Mouse (Mus musculus): ENCODE measurements around the gene Hist1h4i. TPM values are rescaled to one million over a fixed set of nuclear protein-coding genes. Genes with fewer than 3 reads are reported as not detected.
A peak's percentile ranks its signal among the peaks of the same experiment; 100 is the strongest.

Gene Hist1h4i
- total and polyA plus RNA-seq, 3 experiments = 10.4 to 1,065 TPM; not detected in 1

GRCm38 (mm10) chr13:22033741-22034442 is 7.3 kb downstream of the Hist1h4i start:
- Histone ChIP-seq H3K4me1 (ENCODE audit: control insufficient read depth in 1 of 2, insufficient read depth in 2 of 2, low read length in 2 of 2) (peaks cover 0 to 4% of the 10 kb centered on the region in 2 experiments; a peak in 2 of 4 replicates), H3K79me2 (ENCODE audit: control insufficient read depth, insufficient read depth, low read length, poor library complexity) (no peaks in the 10 kb centered on the region; the same call in 1 of the 2 replicates), H3K9me3 (replicated peaks; ENCODE audit: insufficient read depth, low read length) (no peaks in the 10 kb centered on the region), H3K9ac (ENCODE audit: control insufficient read depth, low read depth, low read length, poor library complexity, severe bottlenecking) (peak overlapping the region; percentile 68), H3K4me3 (ENCODE audit: control insufficient read depth in 1 of 2, insufficient read depth in 1 of 2, low read depth in 2 of 2, low read length in 2 of 2) (peak overlapping the region; percentile 17 to 43; a peak in 3 of 4 replicates), H3K36me3 (ENCODE audit: control insufficient read depth in 1 of 2, insufficient read depth in 2 of 2, low read length in 2 of 2) (peaks cover 0 to 22% of the 10 kb centered on the region in 2 experiments; a peak in 2 of 4 replicates), H3K27ac (ENCODE audit: control insufficient read depth, low read depth, low read length) (peak overlapping the region; percentile 56; the same call in 1 of the 2 replicates), H3K27me3 (ENCODE audit: control insufficient read depth in 1 of 2, insufficient read depth in 2 of 2, low read length in 2 of 2) (no peaks in the 10 kb centered on the region)
- no peak for TF ChIP-seq NELFE (IDR thresholded peaks at IDR 0.05; ENCODE audit: low read depth, low read length)
- no peak for TF ChIP-seq SIN3A (IDR thresholded peaks at IDR 0.05; ENCODE audit: low read length)
- TF ChIP-seq MXI1 (IDR thresholded peaks at IDR 0.05; ENCODE audit: low read depth, low read length) = no peak
- TF ChIP-seq ETS1 (IDR thresholded peaks at IDR 0.05; ENCODE audit: low read depth, low read length) = no peak
- no peak for TF ChIP-seq GABPA (IDR thresholded peaks at IDR 0.05; ENCODE audit: low read depth, low read length)
- no peak for TF ChIP-seq MEF2A (IDR thresholded peaks at IDR 0.05; ENCODE audit: extremely low read depth, insufficient replicate concordance, low read depth, low read length, poor library complexity, severe bottlenecking)
- TF ChIP-seq POLR2AphosphoS5 (IDR thresholded peaks at IDR 0.05; ENCODE audit: borderline replicate concordance, low read depth, low read length) = no peak
- TF ChIP-seq E2F4 (IDR thresholded peaks at IDR 0.05; ENCODE audit: borderline replicate concordance, low read depth, low read length) = no peak
- no peak for TF ChIP-seq ZMIZ1 (IDR thresholded peaks at IDR 0.05; ENCODE audit: low read depth, low read length)
- TF ChIP-seq POLR2AphosphoS2 (IDR thresholded peaks at IDR 0.05; ENCODE audit: low read length) = no peak
- no peak for TF ChIP-seq NRF1 (IDR thresholded peaks at IDR 0.05; ENCODE audit: insufficient read depth, low read depth, low read length, poor library complexity, severe bottlenecking)
- no peak for TF ChIP-seq MYC (IDR thresholded peaks at IDR 0.05; ENCODE audit: low read depth, low read length)
- no peak for TF ChIP-seq TBP (IDR thresholded peaks at IDR 0.05; ENCODE audit: low read depth, low read length)
- no peak for TF ChIP-seq HCFC1 (IDR thresholded peaks at IDR 0.05; ENCODE audit: low read depth, low read length)
- TF ChIP-seq ZKSCAN1 (IDR thresholded peaks at IDR 0.05; ENCODE audit: low read depth, low read length) = no peak
- TF ChIP-seq MAX (IDR thresholded peaks at IDR 0.05; ENCODE audit: low read length) = no peak
- no peak for TF ChIP-seq USF1 (IDR thresholded peaks at IDR 0.05; ENCODE audit: low read depth, low read length)
- DNase-seq (ENCODE audit: low read depth, low spot score) = peak; percentile 75

- Histone ChIP-seq H3K36me3 (ENCODE audit: control insufficient read depth in 1 of 2, insufficient read depth in 2 of 2, low read length in 2 of 2) (peaks cover 0 to 7% of the 10 kb centered on the region in 2 experiments; a peak in 2 of 4 replicates), H3K79me2 (ENCODE audit: control insufficient read depth, insufficient read depth, low read length, poor library complexity) (no peaks in the 10 kb centered on the region; the same call in 1 of the 2 replicates), H3K9ac (ENCODE audit: control insufficient read depth, low read depth, low read length, poor library complexity, severe bottlenecking) (peak overlapping the region; percentile 47), H3K27me3 (ENCODE audit: control insufficient read depth in 1 of 2, insufficient read depth in 2 of 2, low read length in 2 of 2) (no peaks in the 10 kb centered on the region), H3K27ac (ENCODE audit: control insufficient read depth, low read depth, low read length) (no peak overlapping the region), H3K4me1 (ENCODE audit: control insufficient read depth in 1 of 2, insufficient read depth in 2 of 2, low read length in 2 of 2) (peaks cover 0 to 4% of the 10 kb centered on the region in 2 experiments; a peak in 2 of 4 replicates), H3K9me3 (replicated peaks; ENCODE audit: insufficient read depth, low read length) (no peaks in the 10 kb centered on the region), H3K4me3 (ENCODE audit: control insufficient read depth in 1 of 2, insufficient read depth in 1 of 2, low read depth in 2 of 2, low read length in 2 of 2) (peak overlapping the region; percentile 35 to 55)
- TF ChIP-seq CTCF (IDR thresholded peaks at IDR 0.05 in 2 of 3, conservative IDR thresholded peaks at IDR 0.05 in 1 of 3; ENCODE audit: control insufficient read depth in 1 of 3, insufficient read depth in 1 of 3, low read depth in 2 of 3, low read length in 3 of 3, poor library complexity in 1 of 3, severe bottlenecking in 1 of 3) = peak in 1 of 3 experiments; percentile 35; a peak in 3 of 6 replicates
- no peak for TF ChIP-seq RAD21 (IDR thresholded peaks at IDR 0.05; ENCODE audit: low read depth, low read length)
- peak; percentile 75 for DNase-seq (ENCODE audit: low read depth, low spot score)
Measured at GRCm38 (mm10) chr13:22030493-22030892, 10.7 kb downstream of the Hist1h4i start.

Measured in MEL (cell line).